Mouse (Mus musculus): Measurements from ENCODE around the gene Npsr1. TPM values are rescaled to one million over a fixed set of nuclear protein-coding genes. Genes with fewer than 3 reads are reported as not detected.

Gene Npsr1
- polyA plus RNA-seq (2015; fragmentation: Nextera tagmentation; extraction: Ambion mirVana), result 0.10 and 0.17 TPM in 2 replicates

- 76% methylated on average over 7 of the region's 7 CpGs for WGBS
- Histone ChIP-seq H3K9ac (replicated peaks) (no peak within 1 kb of the TSS), H3K27me3 (no peaks in the 10 kb centered on the region), H3K9me3 (no peaks in the 10 kb centered on the region), H3K4me1 (peaks cover 2% of the 10 kb centered on the region; the same call in 1 of the 2 replicates), H3K36me3 (no peaks in the 10 kb centered on the region), H3K4me2 (replicated peaks) (no peak within 1 kb of the TSS), H3K27ac (replicated peaks) (no peak within 1 kb of the TSS), H3K4me3 (no peak within 1 kb of the TSS)
- ATAC-seq (replicated peaks), result no peak
Measured at GRCm38 (mm10) chr9:24097696-24098095, at the start of gene Npsr1. TSS of gene Npsr1 (plus strand) at chr9:24097996.

GRCm38 (mm10) chr9:24051538-24051937 lies 46.3 kb upstream of the Npsr1 start:
- no peak overlapping the region for H3K4me3 ChIP-seq
- H3K9ac ChIP-seq (replicated peaks), result no peak overlapping the region
- H3K9me3 ChIP-seq, result no peaks in the 10 kb centered on the region
- no peak for ATAC-seq (replicated peaks)
- no peaks in the 10 kb centered on the region for H3K27me3 ChIP-seq
- no peaks in the 10 kb centered on the region for H3K4me1 ChIP-seq
- no peak overlapping the region for H3K27ac ChIP-seq (replicated peaks)
- no peak overlapping the region for H3K4me2 ChIP-seq (replicated peaks)
- no peaks in the 10 kb centered on the region for H3K36me3 ChIP-seq

- Histone ChIP-seq H3K27ac (replicated peaks) (no peak overlapping the region), H3K4me1 (no peaks in the 10 kb centered on the region), H3K9me3 (no peaks in the 10 kb centered on the region), H3K4me3 (no peak overlapping the region), H3K9ac (replicated peaks) (no peak overlapping the region), H3K27me3 (no peaks in the 10 kb centered on the region), H3K4me2 (replicated peaks) (no peak overlapping the region), H3K36me3 (no peaks in the 10 kb centered on the region)
- no peak for ATAC-seq (replicated peaks)
Measured at GRCm38 (mm10) chr9:24063251-24063650, 34.5 kb upstream of the Npsr1 start.

- Histone ChIP-seq H3K9me3 (no peaks in the 10 kb centered on the region), H3K4me1 (no peaks in the 10 kb centered on the region), H3K36me3 (no peaks in the 10 kb centered on the region), H3K9ac (replicated peaks) (no peak overlapping the region), H3K27me3 (no peaks in the 10 kb centered on the region), H3K4me2 (replicated peaks) (no peak overlapping the region), H3K4me3 (no peak overlapping the region), H3K27ac (replicated peaks) (no peak overlapping the region)
- ATAC-seq (replicated peaks), result no peak
- 80% methylated on average over 1 of the region's 1 CpGs for WGBS
Measured at GRCm38 (mm10) chr9:24071664-24072063, 26.1 kb upstream of the Npsr1 start.

GRCm38 (mm10) chr9:24077596-24077995 lies 20.2 kb upstream of the Npsr1 start:
- no peak for ATAC-seq (replicated peaks)
- no peaks in the 10 kb centered on the region for H3K27me3 ChIP-seq

GRCm38 (mm10) chr9:24091875-24092274 lies 5.9 kb upstream of the Npsr1 start:
- Histone ChIP-seq H3K27me3 (no peaks in the 10 kb centered on the region), H3K9ac (replicated peaks) (no peak overlapping the region), H3K4me3 (no peak overlapping the region), H3K27ac (replicated peaks) (no peak overlapping the region), H3K4me2 (replicated peaks) (no peak overlapping the region), H3K9me3 (no peaks in the 10 kb centered on the region), H3K36me3 (no peaks in the 10 kb centered on the region), H3K4me1 (no peaks in the 10 kb centered on the region)
- ATAC-seq (replicated peaks), result no peak

More at GRCm38 (mm10) chr9:24077596-24077995, 20.2 kb upstream of the Npsr1 start:
- no peak overlapping the region for H3K27ac ChIP-seq (replicated peaks)
- no peak overlapping the region for H3K4me2 ChIP-seq (replicated peaks)
- no peak overlapping the region for H3K9ac ChIP-seq (replicated peaks)
- no peaks in the 10 kb centered on the region for H3K9me3 ChIP-seq
- H3K36me3 ChIP-seq, result no peaks in the 10 kb centered on the region
- no peak overlapping the region for H3K4me3 ChIP-seq
- no peaks in the 10 kb centered on the region for H3K4me1 ChIP-seq

GRCm38 (mm10) chr9:24098526-24098925 lies 730 bp downstream of the Npsr1 start:
- no peak for ATAC-seq (replicated peaks)
- Histone ChIP-seq H3K4me2 (replicated peaks) (no peak overlapping the region), H3K36me3 (no peaks in the 10 kb centered on the region), H3K27ac (replicated peaks) (no peak overlapping the region), H3K27me3 (no peaks in the 10 kb centered on the region), H3K4me3 (no peak overlapping the region), H3K9me3 (no peaks in the 10 kb centered on the region), H3K4me1 (peaks cover 2% of the 10 kb centered on the region; the same call in 1 of the 2 replicates), H3K9ac (replicated peaks) (no peak overlapping the region)
- 67% methylated on average over 2 of the region's 2 CpGs for WGBS

- no peaks in the 10 kb centered on the region for H3K36me3 ChIP-seq
- ATAC-seq (replicated peaks), result no peak
- 60% methylated on average over 4 of the region's 4 CpGs for WGBS
Measured at GRCm38 (mm10) chr9:24099631-24100030, 1.8 kb downstream of the Npsr1 start.

GRCm38 (mm10) chr9:24119423-24119822 lies 21.6 kb downstream of the Npsr1 start:
- WGBS, result 57% methylated on average over 4 of the region's 4 CpGs
- ATAC-seq (replicated peaks), result no peak
- Histone ChIP-seq H3K4me1 (no peaks in the 10 kb centered on the region), H3K9me3 (no peaks in the 10 kb centered on the region), H3K9ac (replicated peaks) (no peak overlapping the region), H3K27ac (replicated peaks) (no peak overlapping the region), H3K27me3 (no peaks in the 10 kb centered on the region), H3K4me2 (replicated peaks) (no peak overlapping the region), H3K4me3 (no peak overlapping the region), H3K36me3 (no peaks in the 10 kb centered on the region)

More at GRCm38 (mm10) chr9:24099631-24100030, 1.8 kb downstream of the Npsr1 start:
- Histone ChIP-seq H3K4me3 (no peak overlapping the region), H3K27me3 (no peaks in the 10 kb centered on the region), H3K4me1 (peaks cover 2% of the 10 kb centered on the region; the same call in 1 of the 2 replicates), H3K4me2 (replicated peaks) (no peak overlapping the region), H3K9ac (replicated peaks) (no peak overlapping the region), H3K9me3 (no peaks in the 10 kb centered on the region), H3K27ac (replicated peaks) (no peak overlapping the region)

- Histone ChIP-seq H3K9ac (replicated peaks) (no peak overlapping the region), H3K36me3 (no peaks in the 10 kb centered on the region), H3K4me1 (no peaks in the 10 kb centered on the region), H3K4me2 (replicated peaks) (no peak overlapping the region), H3K27me3 (no peaks in the 10 kb centered on the region), H3K4me3 (no peak overlapping the region), H3K9me3 (no peaks in the 10 kb centered on the region), H3K27ac (replicated peaks) (no peak overlapping the region)
- no peak for ATAC-seq (replicated peaks)
- 79% methylated on average over 1 of the region's 1 CpGs for WGBS
Measured at GRCm38 (mm10) chr9:24133142-24133541, 35.3 kb downstream of the Npsr1 start.

GRCm38 (mm10) chr9:24136354-24136753 lies 38.6 kb downstream of the Npsr1 start:
- Histone ChIP-seq H3K36me3 (no peaks in the 10 kb centered on the region), H3K4me2 (replicated peaks) (no peak overlapping the region), H3K27ac (replicated peaks) (no peak overlapping the region), H3K9ac (replicated peaks) (no peak overlapping the region), H3K4me1 (no peaks in the 10 kb centered on the region), H3K27me3 (no peaks in the 10 kb centered on the region), H3K4me3 (no peak overlapping the region), H3K9me3 (no peaks in the 10 kb centered on the region)
- ATAC-seq (replicated peaks), result no peak

GRCm38 (mm10) chr9:24144341-24144740 lies 46.5 kb downstream of the Npsr1 start:
- no peaks in the 10 kb centered on the region for H3K27me3 ChIP-seq
- no peak overlapping the region for H3K4me2 ChIP-seq (replicated peaks)
- no peaks in the 10 kb centered on the region for H3K9me3 ChIP-seq
- H3K4me3 ChIP-seq, result no peak overlapping the region
- no peaks in the 10 kb centered on the region for H3K36me3 ChIP-seq
- H3K27ac ChIP-seq (replicated peaks), result no peak overlapping the region
- no peak for ATAC-seq (replicated peaks)
- WGBS, result 92% methylated on average over 2 of the region's 2 CpGs
- H3K4me1 ChIP-seq, result no peaks in the 10 kb centered on the region
- H3K9ac ChIP-seq (replicated peaks), result no peak overlapping the region

- H3K4me3 ChIP-seq, result no peak overlapping the region
- peaks cover 6% of the 10 kb centered on the region; the same call in 1 of the 2 replicates for H3K4me1 ChIP-seq
- no peak overlapping the region for H3K27ac ChIP-seq (replicated peaks)
- WGBS, result 15% methylated on average over 1 of the region's 1 CpGs
- H3K4me2 ChIP-seq (replicated peaks), result no peak overlapping the region
- no peaks in the 10 kb centered on the region for H3K27me3 ChIP-seq
- H3K9ac ChIP-seq (replicated peaks), result no peak overlapping the region
- ATAC-seq (replicated peaks), result peak; percentile 43; the same call in 1 of the 2 replicates
- H3K36me3 ChIP-seq, result no peaks in the 10 kb centered on the region
- H3K9me3 ChIP-seq, result no peaks in the 10 kb centered on the region
Measured at GRCm38 (mm10) chr9:24157208-24157607, 59.4 kb downstream of the Npsr1 start.

Data from forebrain, embryonic 15.5 days (tissue).